Mouse (Mus musculus): ENCODE results near the gene Atp8b5. TPM values are rescaled to one million over a fixed set of nuclear protein-coding genes. Genes with fewer than 3 reads are reported as not detected.

Gene Atp8b5
- polyA plus RNA-seq, 1 experiment from 2014 or later: 0.86 TPM

DNA sequence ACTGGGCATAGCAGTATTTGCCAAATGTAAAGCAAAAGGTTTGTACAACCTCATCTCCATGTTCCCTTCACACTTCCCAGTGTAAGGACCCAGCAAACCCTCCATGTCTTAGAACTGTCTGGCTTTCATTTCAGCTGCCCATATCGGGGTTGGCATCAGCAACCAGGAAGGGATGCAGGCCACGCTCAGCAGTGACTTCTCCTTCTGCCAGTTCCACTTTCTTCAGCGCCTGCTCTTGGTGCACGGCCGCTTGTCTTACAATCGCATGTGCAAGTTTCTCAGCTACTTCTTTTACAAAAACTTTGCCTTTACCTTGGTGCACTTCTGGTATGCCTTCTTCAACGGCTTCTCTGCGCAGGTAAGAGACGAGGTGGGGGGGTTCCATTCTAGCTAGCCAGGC, 100.8 kb downstream of the Atp8b5 start:
- Histone ChIP-seq H3K9me3 (ENCODE audit: control insufficient read depth, low read length) (no peaks in the 10 kb centered on the region), H3K27me3 (ENCODE audit: control insufficient read depth, insufficient read depth, low read length) (no peaks in the 10 kb centered on the region), H3K4me2 (ENCODE audit: low read depth, low read length) (no peak overlapping the region), H3K4me3 (ENCODE audit: low read depth, low read length) (no peak overlapping the region), H3K27ac (ENCODE audit: low read depth, low read length) (no peak overlapping the region), H3K9ac (replicated peaks; ENCODE audit: low read depth, low read length) (no peak overlapping the region), H3K4me1 (ENCODE audit: control insufficient read depth, insufficient read depth, low read length) (no peaks in the 10 kb centered on the region), H3K36me3 (ENCODE audit: control insufficient read depth, insufficient read depth, low read length) (no peaks in the 10 kb centered on the region)
- ATAC-seq (ENCODE audit: low read depth): no peak
- WGBS: 92% methylated on average over 9 of the region's 9 CpGs

DNA sequence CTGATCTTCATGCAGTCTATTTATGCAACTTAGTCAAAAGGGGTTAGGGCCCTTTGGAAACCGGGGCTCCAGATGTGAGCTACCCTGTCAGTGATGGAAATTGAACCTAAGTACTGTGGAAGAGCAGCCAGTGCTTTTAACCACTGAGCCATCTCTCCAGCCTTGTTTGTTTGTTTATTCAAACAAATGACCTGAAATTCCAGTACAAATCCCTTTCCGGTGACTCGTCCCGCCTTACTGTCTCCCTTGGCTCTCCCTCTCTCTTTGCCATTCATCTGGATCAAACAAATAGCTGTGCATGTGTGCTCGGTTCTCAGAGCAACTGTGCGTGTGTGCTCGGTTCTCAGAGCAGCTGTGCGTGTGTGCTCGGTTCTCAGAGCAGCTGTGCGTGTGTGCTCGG, 104.4 kb downstream of the Atp8b5 start:
- Histone ChIP-seq H3K27ac (ENCODE audit: low read depth, low read length) (no peak overlapping the region), H3K27me3 (ENCODE audit: control insufficient read depth, insufficient read depth, low read length) (no peaks in the 10 kb centered on the region), H3K9me3 (ENCODE audit: control insufficient read depth, low read length) (no peaks in the 10 kb centered on the region), H3K4me3 (ENCODE audit: low read depth, low read length) (no peak overlapping the region), H3K9ac (replicated peaks; ENCODE audit: low read depth, low read length) (no peak overlapping the region), H3K4me1 (ENCODE audit: control insufficient read depth, insufficient read depth, low read length) (no peaks in the 10 kb centered on the region), H3K36me3 (ENCODE audit: control insufficient read depth, insufficient read depth, low read length) (no peaks in the 10 kb centered on the region), H3K4me2 (ENCODE audit: low read depth, low read length) (no peak overlapping the region)
- no peak for ATAC-seq (ENCODE audit: low read depth)
- 78% methylated on average over 11 of the region's 11 CpGs for WGBS

DNA sequence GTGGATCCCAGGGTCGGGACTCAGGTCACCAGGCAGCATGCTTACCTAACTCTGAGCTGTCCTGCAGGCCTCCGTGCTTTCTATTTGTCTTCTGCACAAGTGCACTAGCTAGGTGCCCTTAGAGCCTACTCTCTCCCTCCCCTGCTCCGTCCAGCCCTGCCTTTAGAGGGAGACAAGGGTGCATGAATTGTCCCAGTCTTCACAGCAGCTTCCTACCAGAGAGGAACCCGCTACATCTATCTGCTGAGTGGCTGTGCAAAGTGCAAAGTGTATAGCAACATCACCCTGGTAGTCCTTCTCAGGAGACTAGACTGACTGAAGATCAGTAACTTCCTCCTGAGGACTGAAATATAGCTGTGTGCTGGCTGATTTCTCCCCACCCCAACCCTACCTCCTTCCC, 105.2 kb downstream of the Atp8b5 start:
- no peak for ATAC-seq (ENCODE audit: low read depth)
- no peak overlapping the region for H3K4me2 ChIP-seq (ENCODE audit: low read depth, low read length)
- no peaks in the 10 kb centered on the region for H3K27me3 ChIP-seq (ENCODE audit: control insufficient read depth, insufficient read depth, low read length)
- H3K4me3 ChIP-seq (ENCODE audit: low read depth, low read length): no peak overlapping the region
- 69% methylated on average over 4 of the region's 4 CpGs for WGBS
- H3K36me3 ChIP-seq (ENCODE audit: control insufficient read depth, insufficient read depth, low read length): no peaks in the 10 kb centered on the region
- no peak overlapping the region for H3K27ac ChIP-seq (ENCODE audit: low read depth, low read length)
- no peaks in the 10 kb centered on the region for H3K9me3 ChIP-seq (ENCODE audit: control insufficient read depth, low read length)
- no peak overlapping the region for H3K9ac ChIP-seq (replicated peaks; ENCODE audit: low read depth, low read length)
- no peaks in the 10 kb centered on the region for H3K4me1 ChIP-seq (ENCODE audit: control insufficient read depth, insufficient read depth, low read length)

DNA sequence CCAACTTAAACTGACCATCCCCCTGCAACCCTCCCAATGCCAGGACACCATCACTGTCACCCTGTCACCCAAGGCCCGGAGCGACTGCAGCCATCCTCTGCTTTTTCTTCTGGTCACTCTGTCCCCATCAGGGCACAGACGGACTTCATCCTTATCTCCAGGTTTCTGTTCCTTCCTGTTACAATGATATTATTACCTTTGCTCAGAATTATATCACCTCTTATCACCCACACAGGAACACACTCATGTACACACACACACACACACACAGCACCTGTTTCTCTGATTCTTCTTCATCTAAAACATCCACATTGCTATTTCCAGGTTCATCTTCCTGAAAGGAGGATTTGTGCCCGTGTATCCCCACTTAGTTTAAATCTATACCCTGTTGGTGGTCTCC, 107.3 kb downstream of the Atp8b5 start:
- Histone ChIP-seq H3K4me1 (ENCODE audit: control insufficient read depth, insufficient read depth, low read length) (no peaks in the 10 kb centered on the region), H3K27ac (ENCODE audit: low read depth, low read length) (no peak overlapping the region), H3K4me3 (ENCODE audit: low read depth, low read length) (no peak overlapping the region), H3K9ac (replicated peaks; ENCODE audit: low read depth, low read length) (no peak overlapping the region), H3K9me3 (ENCODE audit: control insufficient read depth, low read length) (no peaks in the 10 kb centered on the region), H3K36me3 (ENCODE audit: control insufficient read depth, insufficient read depth, low read length) (no peaks in the 10 kb centered on the region), H3K27me3 (ENCODE audit: control insufficient read depth, insufficient read depth, low read length) (no peaks in the 10 kb centered on the region), H3K4me2 (ENCODE audit: low read depth, low read length) (no peak overlapping the region)
- ATAC-seq (ENCODE audit: low read depth): no peak
- WGBS: 86% methylated on average over 4 of the region's 4 CpGs

GRCm38 (mm10) chr4:43379601-43380000, 112.6 kb downstream of the Atp8b5 start:
- ATAC-seq (ENCODE audit: low read depth): no peak
- no peaks in the 10 kb centered on the region for H3K36me3 ChIP-seq (ENCODE audit: control insufficient read depth, insufficient read depth, low read length)
- WGBS: 94% methylated on average over 6 of the region's 6 CpGs
- peaks cover 11% of the 10 kb centered on the region; the same call in 1 of the 2 replicates for H3K4me1 ChIP-seq (ENCODE audit: control insufficient read depth, insufficient read depth, low read length)
- H3K9ac ChIP-seq (replicated peaks; ENCODE audit: low read depth, low read length): no peak overlapping the region
- no peak overlapping the region for H3K27ac ChIP-seq (ENCODE audit: low read depth, low read length)
- H3K9me3 ChIP-seq (ENCODE audit: control insufficient read depth, low read length): no peaks in the 10 kb centered on the region
- H3K27me3 ChIP-seq (ENCODE audit: control insufficient read depth, insufficient read depth, low read length): no peaks in the 10 kb centered on the region
- H3K4me2 ChIP-seq (ENCODE audit: low read depth, low read length): no peak overlapping the region
- H3K4me3 ChIP-seq (ENCODE audit: low read depth, low read length): no peak overlapping the region

- Histone ChIP-seq H3K9ac (replicated peaks; ENCODE audit: low read depth, low read length) (peak overlapping the region; percentile 75), H3K9me3 (ENCODE audit: control insufficient read depth, low read length) (no peaks in the 10 kb centered on the region), H3K4me2 (ENCODE audit: low read depth, low read length) (peak overlapping the region; percentile 83), H3K36me3 (ENCODE audit: control insufficient read depth, insufficient read depth, low read length) (no peaks in the 10 kb centered on the region), H3K27me3 (ENCODE audit: control insufficient read depth, insufficient read depth, low read length) (no peaks in the 10 kb centered on the region), H3K27ac (ENCODE audit: low read depth, low read length) (no peak overlapping the region), H3K4me3 (ENCODE audit: low read depth, low read length) (peak overlapping the region; percentile 71), H3K4me1 (ENCODE audit: control insufficient read depth, insufficient read depth, low read length) (peaks cover 13% of the 10 kb centered on the region; the same call in 1 of the 2 replicates)
- WGBS: 49% methylated on average over 10 of the region's 10 CpGs
- 0 out of 2 replicates have a peak, but pooled peaks have one; percentile 0 for ATAC-seq (ENCODE audit: low read depth)
Measured at GRCm38 (mm10) chr4:43380951-43381350, 114.0 kb downstream of the Atp8b5 start.

DNA sequence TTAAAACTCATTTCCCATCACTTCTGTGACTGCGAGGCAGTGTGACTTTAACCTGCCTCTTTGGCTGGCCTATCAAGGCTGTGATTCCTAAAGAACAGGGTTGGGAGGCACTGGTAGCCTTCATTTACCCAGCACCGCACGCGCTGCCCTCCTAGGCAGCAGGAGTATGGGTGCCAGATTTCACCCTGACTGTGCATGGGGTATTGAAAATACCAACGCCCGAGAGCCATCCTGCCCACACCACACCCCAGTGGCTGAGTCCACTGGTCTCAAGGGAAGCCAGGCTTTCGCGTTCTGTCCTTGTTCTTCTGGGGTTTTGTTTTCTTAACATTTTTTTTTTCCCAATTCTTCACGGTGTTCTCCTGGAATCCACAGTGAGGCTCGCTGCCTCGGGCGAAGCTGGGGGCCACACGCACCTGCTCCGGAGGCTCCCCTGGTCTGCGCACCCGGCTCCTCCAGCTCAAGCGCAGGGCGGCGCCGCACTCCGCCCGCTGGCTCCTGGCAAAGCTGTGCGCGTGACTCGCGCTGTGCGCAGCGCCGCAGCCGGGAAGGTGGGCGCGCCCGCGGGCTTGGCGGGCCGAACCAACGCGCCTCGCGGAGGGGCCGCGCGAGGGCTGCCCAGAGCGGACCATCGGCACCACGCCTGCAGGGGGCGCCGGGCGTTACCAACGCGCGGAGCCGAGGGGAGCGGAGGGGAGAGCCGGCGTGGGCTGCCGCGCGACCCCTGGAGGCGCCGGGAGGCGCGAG, 114.6 kb downstream of the Atp8b5 start, which contains the start of gene Rusc2:
Gene Rusc2 (plus strand): TSS at position 572 of the 747 bp plus-strand sequence.
- Histone ChIP-seq H3K27me3 (ENCODE audit: control insufficient read depth, insufficient read depth, low read length) (no peaks in the 10 kb centered on the region), H3K4me2 (ENCODE audit: low read depth, low read length) (peak within 1 kb of the TSS; percentile 83), H3K4me3 (ENCODE audit: low read depth, low read length) (peak within 1 kb of the TSS; percentile 71), H3K4me1 (ENCODE audit: control insufficient read depth, insufficient read depth, low read length) (peaks cover 13% of the 10 kb centered on the region; the same call in 1 of the 2 replicates), H3K36me3 (ENCODE audit: control insufficient read depth, insufficient read depth, low read length) (no peaks in the 10 kb centered on the region), H3K9ac (replicated peaks; ENCODE audit: low read depth, low read length) (peak within 1 kb of the TSS; percentile 75), H3K9me3 (ENCODE audit: control insufficient read depth, low read length) (no peaks in the 10 kb centered on the region), H3K27ac (ENCODE audit: low read depth, low read length) (peak within 1 kb of the TSS; percentile 79)
- WGBS: under 1% methylated on average over 50 of the region's 63 CpGs
- ATAC-seq (ENCODE audit: low read depth): peak; percentile 97

DNA sequence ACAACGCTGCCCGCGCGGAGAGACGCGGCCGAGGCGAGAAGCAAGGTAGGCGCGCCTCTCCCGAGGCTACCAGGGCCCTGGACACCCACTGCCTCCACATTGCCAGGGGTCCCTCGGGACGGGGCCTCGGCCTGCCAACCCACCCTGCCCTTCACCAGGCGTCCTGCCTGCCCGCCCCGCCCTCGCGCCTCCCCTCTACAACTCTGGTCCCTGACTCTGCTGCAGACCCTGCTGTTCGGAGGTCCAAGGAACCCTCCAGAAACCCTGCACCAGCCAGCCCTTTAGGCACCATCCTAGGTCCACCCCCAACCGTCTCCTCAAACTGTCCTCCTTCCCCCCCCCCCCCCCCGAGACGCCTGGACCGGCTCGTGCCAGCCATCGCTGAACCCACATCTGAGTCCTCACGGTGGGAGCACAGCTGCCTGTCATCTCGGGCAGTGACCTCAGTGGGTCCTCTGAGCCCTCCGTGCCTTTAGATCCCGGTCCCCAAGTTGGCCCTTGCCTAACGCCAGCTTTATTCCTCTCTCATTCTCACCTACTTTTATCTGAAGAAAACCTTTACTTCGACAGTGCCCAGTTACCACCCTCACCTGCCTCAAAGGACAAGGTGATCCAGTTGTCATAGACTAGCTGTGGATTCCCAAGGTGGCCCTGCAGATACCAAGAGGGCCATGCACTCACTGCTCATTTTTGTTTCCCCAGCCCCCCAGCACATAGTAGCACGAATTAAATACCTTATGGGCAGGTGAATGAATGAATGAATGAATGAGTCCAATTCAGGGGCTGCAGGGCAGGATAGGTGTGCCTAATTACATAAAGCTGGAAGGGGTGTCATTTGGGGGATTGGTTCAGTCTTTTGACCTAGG, 115.4 kb downstream of the Atp8b5 start:
- WGBS: 6% methylated on average over 24 of the region's 33 CpGs
- Histone ChIP-seq H3K4me3 (ENCODE audit: low read depth, low read length) (peak overlapping the region; percentile 71), H3K27me3 (ENCODE audit: control insufficient read depth, insufficient read depth, low read length) (no peaks in the 10 kb centered on the region), H3K4me2 (ENCODE audit: low read depth, low read length) (peak overlapping the region; percentile 83), H3K27ac (ENCODE audit: low read depth, low read length) (peak overlapping the region; percentile 79), H3K9me3 (ENCODE audit: control insufficient read depth, low read length) (no peaks in the 10 kb centered on the region), H3K36me3 (ENCODE audit: control insufficient read depth, insufficient read depth, low read length) (no peaks in the 10 kb centered on the region), H3K4me1 (ENCODE audit: control insufficient read depth, insufficient read depth, low read length) (peaks cover 13% of the 10 kb centered on the region; the same call in 1 of the 2 replicates), H3K9ac (replicated peaks; ENCODE audit: low read depth, low read length) (peak overlapping the region; percentile 75)
- ATAC-seq (ENCODE audit: low read depth): peak; percentile 83
